Mouse (Mus musculus): ENCODE measurements around the gene Clpx.

GRCm38 (mm10) chr9:65298761-65299160 lies 4.7 kb downstream of the Clpx start:
- no peak for TF ChIP-seq CTCF (IDR thresholded peaks at IDR 0.05; ENCODE audit: low read depth, low read length)
- no peak for TF ChIP-seq TAL1 (conservative IDR thresholded peaks at IDR 0.05; ENCODE audit: low read depth, low read length)
- no peak for TF ChIP-seq GATA1 (IDR thresholded peaks at IDR 0.05; ENCODE audit: borderline replicate concordance, low read length)
- TF ChIP-seq POLR2AphosphoS5 (IDR thresholded peaks at IDR 0.05; ENCODE audit: insufficient replicate concordance, low read depth, low read length): no peak
- TF ChIP-seq GATA2 (IDR thresholded peaks at IDR 0.05; ENCODE audit: borderline replicate concordance, low read depth, low read length): no peak
